Mouse (Mus musculus) embryonic facial prominence, embryonic 12.5 days (tissue): ENCODE results near the gene Kcnmb3. TPM values are rescaled to one million over a fixed set of nuclear protein-coding genes. Genes with fewer than 3 reads are reported as not detected.
"Not testable (repeated sequence)": the region's sequence is repeated elsewhere in the genome, so short reads cannot be mapped to it uniquely, and the experiment has no call there.

Experiments used
- ATAC-seq: fragments of 200-750 bp; cut with Nextera tagmentation; 2 replicates; pipeline ENCODE4 v1.8.0; 2017; ENCODE audit not compliant: insufficient number of reproducible peaks, insufficient read depth, low FRiP score, low TSS enrichment
- H3K27ac ChIP-seq: fragments of 300-500 bp; sonication (generic); 2 replicates; pipeline ENCODE4 v1.5.1; 2016; ENCODE audit warnings: mild to moderate bottlenecking
- H3K27me3 ChIP-seq: fragments of 300-500 bp; sonication (generic); 2 replicates; pipeline ENCODE4 v1.6.1; 2016; ENCODE audit warnings: mild to moderate bottlenecking, moderate library complexity
- H3K36me3 ChIP-seq: fragments of 300-500 bp; sonication (generic); 2 replicates; pipeline ENCODE4 v1.6.1; 2016; ENCODE audit warnings: mild to moderate bottlenecking
- H3K4me1 ChIP-seq: fragments of 300-500 bp; sonication (generic); 2 replicates; pipeline ENCODE4 v1.6.1; 2016
- H3K4me2 ChIP-seq: fragments of 300-500 bp; sonication (generic); replicated peaks from 2 replicates; pipeline ENCODE4 v1.6.1; 2016; ENCODE audit warnings: mild to moderate bottlenecking, moderate library complexity
- H3K4me3 ChIP-seq: fragments of 300-500 bp; sonication (generic); 2 replicates; pipeline ENCODE4 v1.5.1; 2016; ENCODE audit warnings: mild to moderate bottlenecking
- H3K9ac ChIP-seq: fragments of 300-500 bp; sonication (generic); 2 replicates; pipeline ENCODE4 v1.6.1; 2016; ENCODE audit warnings: mild to moderate bottlenecking, moderate library complexity
- H3K9me3 ChIP-seq: fragments of 300-500 bp; sonication (generic); 2 replicates; pipeline ENCODE4 v1.6.1; 2016; ENCODE audit warnings: mild to moderate bottlenecking, moderate library complexity
- WGBS: fragments of 180-500 bp; shearing (Covaris S2); methylation state at CpG from one replicate; pipeline ENCODE4 v1.1.7; 2016; 5-methylcytosine and 5-hydroxymethylcytosine counted together
- polyA plus RNA-seq: library from polyadenylated mRNA; unstranded; fragments of >200 nt; fragmentation: Nextera tagmentation; extraction: Ambion mirVana; gene quantifications from 2 replicates; pipeline ENCODE4 v1.2.1, GENCODE M21; 2016

The Kcnmb3 gene
- polyA plus RNA-seq, 1 experiment from 2014 or later = 0.09 TPM

GRCm38 (mm10) chr3:32468411-32468810 is 23.6 kb downstream of the Kcnmb3 start:
- Histone ChIP-seq H3K4me2 (no peak overlapping the region), H3K9me3 (no peaks in the 10 kb centered on the region), H3K9ac (no peak overlapping the region), H3K27ac (no peak overlapping the region), H3K27me3 (no peaks in the 10 kb centered on the region), H3K36me3 (peaks cover under 1% of the 10 kb centered on the region), H3K4me3 (no peak overlapping the region), H3K4me1 (peaks cover 3% of the 10 kb centered on the region; the same call in 1 of the 2 replicates)
- ATAC-seq = no peak
- WGBS = 65% methylated on average over 4 of the region's 4 CpGs

GRCm38 (mm10) chr3:32467321-32467720 is 24.7 kb downstream of the Kcnmb3 start:
- 91% methylated on average over 4 of the region's 4 CpGs for WGBS
- no peak overlapping the region for H3K9ac ChIP-seq
- H3K4me3 ChIP-seq = no peak overlapping the region
- H3K27me3 ChIP-seq = no peaks in the 10 kb centered on the region
- H3K4me1 ChIP-seq = 0 out of 2 replicates have a peak, but pooled peaks cover under 1% of the 10 kb centered on the region
- no peak overlapping the region for H3K4me2 ChIP-seq
- no peaks in the 10 kb centered on the region for H3K9me3 ChIP-seq
- no peak overlapping the region for H3K27ac ChIP-seq
- H3K36me3 ChIP-seq = peaks cover 11% of the 10 kb centered on the region
- ATAC-seq = no peak

GRCm38 (mm10) chr3:32459777-32460176 is 32.3 kb downstream of the Kcnmb3 start:
- Histone ChIP-seq H3K4me1 (no peaks in the 10 kb centered on the region), H3K36me3 (peaks cover 65% of the 10 kb centered on the region), H3K9ac (no peak overlapping the region), H3K4me3 (no peak overlapping the region), H3K27ac (no peak overlapping the region), H3K9me3 (no peaks in the 10 kb centered on the region), H3K27me3 (no peaks in the 10 kb centered on the region), H3K4me2 (no peak overlapping the region)
- WGBS = 67% methylated on average over 4 of the region's 4 CpGs
- ATAC-seq = no peak

- H3K27ac ChIP-seq = no peak overlapping the region
- H3K9ac ChIP-seq = no peak overlapping the region
- no peaks in the 10 kb centered on the region for H3K4me1 ChIP-seq
- H3K9me3 ChIP-seq = no peaks in the 10 kb centered on the region
- ATAC-seq = no peak
- WGBS = 77% methylated on average over 11 of the region's 11 CpGs
- H3K4me2 ChIP-seq = no peak overlapping the region
- no peaks in the 10 kb centered on the region for H3K27me3 ChIP-seq
- H3K4me3 ChIP-seq = no peak overlapping the region
- H3K36me3 ChIP-seq = peaks cover 64% of the 10 kb centered on the region
Observed at GRCm38 (mm10) chr3:32454329-32455021, 37.6 kb downstream of the Kcnmb3 start.

- H3K27me3 ChIP-seq = no peaks in the 10 kb centered on the region
- H3K9me3 ChIP-seq = no peaks in the 10 kb centered on the region
- no peak for ATAC-seq
- H3K27ac ChIP-seq = no peak overlapping the region
- no peak overlapping the region for H3K4me2 ChIP-seq
- H3K9ac ChIP-seq = no peak overlapping the region
- H3K4me1 ChIP-seq = no peaks in the 10 kb centered on the region
- peaks cover 74% of the 10 kb centered on the region for H3K36me3 ChIP-seq
- no peak overlapping the region for H3K4me3 ChIP-seq
Observed at GRCm38 (mm10) chr3:32441710-32442109, 50.3 kb downstream of the Kcnmb3 start.

GRCm38 (mm10) chr3:32438716-32439115 is 53.3 kb downstream of the Kcnmb3 start:
- peaks cover 59% of the 10 kb centered on the region for H3K36me3 ChIP-seq
- no peaks in the 10 kb centered on the region for H3K9me3 ChIP-seq
- no peaks in the 10 kb centered on the region for H3K4me1 ChIP-seq
- H3K27me3 ChIP-seq = no peaks in the 10 kb centered on the region
- no peak overlapping the region for H3K4me2 ChIP-seq
- H3K4me3 ChIP-seq = no peak overlapping the region
- H3K9ac ChIP-seq = no peak overlapping the region
- WGBS = 85% methylated on average over 4 of the region's 4 CpGs
- ATAC-seq = no peak
- H3K27ac ChIP-seq = no peak overlapping the region

- Histone ChIP-seq H3K27ac (no peak overlapping the region), H3K9ac (no peak overlapping the region), H3K4me3 (no peak overlapping the region), H3K4me1 (no peaks in the 10 kb centered on the region), H3K9me3 (no peaks in the 10 kb centered on the region), H3K4me2 (no peak overlapping the region), H3K36me3 (peaks cover 54% of the 10 kb centered on the region), H3K27me3 (no peaks in the 10 kb centered on the region)
- WGBS = 96% methylated on average over 6 of the region's 6 CpGs
- ATAC-seq = no peak
Observed at GRCm38 (mm10) chr3:32437820-32438219, 54.2 kb downstream of the Kcnmb3 start.

- WGBS = 92% methylated on average over 6 of the region's 6 CpGs
- Histone ChIP-seq H3K9ac (no peak overlapping the region), H3K4me3 (no peak overlapping the region), H3K36me3 (peaks cover 49% of the 10 kb centered on the region), H3K27ac (no peak overlapping the region), H3K27me3 (no peaks in the 10 kb centered on the region), H3K9me3 (no peaks in the 10 kb centered on the region), H3K4me2 (no peak overlapping the region), H3K4me1 (no peaks in the 10 kb centered on the region)
- ATAC-seq = no peak
Observed at GRCm38 (mm10) chr3:32437297-32437696, 54.7 kb downstream of the Kcnmb3 start.

GRCm38 (mm10) chr3:32436101-32436500 is 55.9 kb downstream of the Kcnmb3 start:
- Histone ChIP-seq H3K27me3 (no peaks in the 10 kb centered on the region), H3K9ac (no peak overlapping the region), H3K27ac (no peak overlapping the region), H3K4me3 (no peak overlapping the region), H3K9me3 (no peaks in the 10 kb centered on the region), H3K4me2 (no peak overlapping the region), H3K4me1 (no peaks in the 10 kb centered on the region), H3K36me3 (peaks cover 39% of the 10 kb centered on the region)
- WGBS = 90% methylated on average over 11 of the region's 11 CpGs
- ATAC-seq = no peak

GRCm38 (mm10) chr3:32434016-32434415 is 58.0 kb downstream of the Kcnmb3 start:
- Histone ChIP-seq H3K27me3 (no peaks in the 10 kb centered on the region), H3K36me3 (peaks cover 21% of the 10 kb centered on the region), H3K4me3 (no peak overlapping the region), H3K9me3 (no peaks in the 10 kb centered on the region), H3K27ac (no peak overlapping the region), H3K9ac (no peak overlapping the region), H3K4me1 (no peaks in the 10 kb centered on the region), H3K4me2 (no peak overlapping the region)
- WGBS = 81% methylated on average over 2 of the region's 2 CpGs
- no peak for ATAC-seq

- 84% methylated on average over 2 of the region's 2 CpGs for whole genome bisulfite sequencing
- H3K27ac ChIP-seq = no peak overlapping the region
- no peak for ATAC-seq
Observed at GRCm38 (mm10) chr3:32430394-32430793, 61.6 kb downstream of the Kcnmb3 start.

GRCm38 (mm10) chr3:32429351-32429750 is 62.7 kb downstream of the Kcnmb3 start:
- not testable (repeated sequence) for H3K9ac ChIP-seq, H3K27ac ChIP-seq, H3K9me3 ChIP-seq, H3K36me3 ChIP-seq, H3K4me3 ChIP-seq, H3K4me2 ChIP-seq, H3K27me3 ChIP-seq, H3K4me1 ChIP-seq, ATAC-seq

More at GRCm38 (mm10) chr3:32430394-32430793, 61.6 kb downstream of the Kcnmb3 start:
- Histone ChIP-seq H3K4me2 (no peak overlapping the region), H3K9me3 (no peaks in the 10 kb centered on the region), H3K9ac (no peak overlapping the region), H3K4me3 (no peak overlapping the region), H3K36me3 (no peaks in the 10 kb centered on the region), H3K27me3 (no peaks in the 10 kb centered on the region), H3K4me1 (no peaks in the 10 kb centered on the region)
